Mouse (Mus musculus) testis, adult 2 months (tissue): ENCODE data around the gene Dnase1.

Experiments
- CTCF ChIP-seq: fragments of 200-500 bp; IDR thresholded peaks from 2 replicates; pipeline ENCODE4 v1.5.1; 2012; ENCODE audit warnings: low read depth, mild to moderate bottlenecking, inconsistent platforms, low read length, moderate library complexity; ENCODE audit not compliant: control insufficient read depth, insufficient read depth, insufficient replicate concordance
- POLR2A ChIP-seq: fragments of 200-500 bp; IDR thresholded peaks from 2 replicates; pipeline ENCODE4 v1.6.1; 2012; ENCODE audit warnings: low read depth, mild to moderate bottlenecking, inconsistent platforms, low read length, moderate library complexity; ENCODE audit not compliant: control insufficient read depth

GRCm38 (mm10) chr16:4087214-4087913 is 50.6 kb downstream of the Dnase1 start:
- TF ChIP-seq POLR2A (no peak), CTCF (no peak)
